Mouse (Mus musculus) heart, adult 2 months (tissue): ENCODE data around the gene Rbp2.

Source experiments
- CTCF ChIP-seq: fragments of 200-600 bp; IDR thresholded peaks from 2 replicates; pipeline ENCODE4 v1.8.1; 2022; ENCODE audit warnings: antibody characterized with exemption, mild to moderate bottlenecking, moderate library complexity
- EP300 ChIP-seq: fragments of 200-500 bp; IDR thresholded peaks from 2 replicates; pipeline ENCODE4 v1.6.1; 2011; ENCODE audit warnings: low read depth, low read length, control low read depth; ENCODE audit not compliant: insufficient read depth
- POLR2A ChIP-seq: fragments of 200-500 bp; IDR thresholded peaks from 2 replicates; pipeline ENCODE4 v1.6.1; 2011; ENCODE audit warnings: mild to moderate bottlenecking, low read depth, low read length, control low read depth; ENCODE audit not compliant: insufficient read depth

DNA sequence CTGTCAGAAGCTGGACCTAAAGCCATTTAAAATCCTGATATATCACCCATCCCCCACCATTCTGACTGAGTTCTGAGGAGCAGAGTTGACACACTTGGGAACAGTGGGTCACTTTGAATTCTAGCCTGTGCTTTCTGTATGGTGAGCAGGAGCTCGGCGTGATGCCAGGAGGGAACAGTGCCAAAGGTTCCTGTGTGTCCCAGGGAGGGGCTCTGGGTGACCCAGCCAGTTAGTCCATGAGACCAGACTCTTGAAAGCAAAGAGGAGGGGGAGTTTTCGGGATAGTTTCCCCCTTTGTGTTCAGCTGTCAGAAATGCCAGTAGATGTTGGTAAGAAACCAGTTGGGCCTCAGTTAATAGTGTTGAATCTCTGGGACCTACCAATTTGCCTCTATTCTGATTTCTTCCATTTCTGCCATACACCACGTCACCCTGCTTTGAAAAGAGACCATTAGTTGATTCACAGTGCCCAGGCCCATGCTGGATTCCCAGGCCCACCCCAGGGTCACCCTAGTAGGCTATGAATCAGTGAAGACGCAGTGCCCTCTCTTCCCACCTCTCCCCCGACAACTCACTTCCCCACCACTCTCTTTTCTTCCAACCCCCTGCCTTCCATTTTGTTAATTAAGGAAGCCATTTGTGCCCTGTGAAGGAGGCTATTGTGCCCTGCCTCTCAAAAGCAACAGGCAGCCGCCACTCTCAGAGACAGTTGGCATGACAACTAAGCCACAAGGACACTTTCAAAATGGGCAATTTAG lies 39.0 kb downstream of the Rbp2 start:
- TF ChIP-seq POLR2A (no peak), CTCF (no peak), EP300 (no peak)
